Mouse (Mus musculus) adrenal gland, postnatal 36 days (tissue): ENCODE data around the gene Bcl3. TPM values are rescaled to one million over a fixed set of nuclear protein-coding genes. Genes with fewer than 3 reads are reported as not detected.

Source experiments
- DNase-seq, 2 experiments: peaks; one replicate each; pipeline ENCODE4 v3.0.0; 2021; ENCODE audit warnings: mixed read lengths in 1 of 2
- total RNA-seq, 2 experiments: library from RNA; stranded (reverse); gene quantifications; 2 replicates each; pipeline ENCODE4 v1.2.3; 2021

The Bcl3 gene
- total RNA-seq, 2 experiments from 2014 or later, result 19.5 to 51.0 TPM

DNA sequence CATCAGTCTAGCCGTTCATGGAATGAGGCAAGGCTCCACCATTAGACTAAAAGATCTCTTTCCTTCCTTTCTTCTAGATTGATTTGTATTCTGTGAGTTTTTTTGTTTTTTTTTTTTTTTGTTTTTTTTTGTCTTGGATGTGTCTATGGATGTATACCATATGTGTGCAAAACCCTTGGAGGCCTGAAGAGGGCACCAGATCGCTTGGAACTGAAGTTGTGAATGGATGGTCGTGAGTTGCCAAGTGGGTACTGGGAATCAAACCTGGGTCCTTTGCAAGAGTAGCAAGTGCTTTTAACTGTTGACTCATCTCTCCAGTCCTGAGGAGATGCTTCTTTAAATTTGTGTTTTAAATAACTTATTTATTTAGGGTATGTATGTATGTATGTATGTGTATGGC, 11.5 kb upstream of the Bcl3 start:
- DNase-seq, result no peak

DNA sequence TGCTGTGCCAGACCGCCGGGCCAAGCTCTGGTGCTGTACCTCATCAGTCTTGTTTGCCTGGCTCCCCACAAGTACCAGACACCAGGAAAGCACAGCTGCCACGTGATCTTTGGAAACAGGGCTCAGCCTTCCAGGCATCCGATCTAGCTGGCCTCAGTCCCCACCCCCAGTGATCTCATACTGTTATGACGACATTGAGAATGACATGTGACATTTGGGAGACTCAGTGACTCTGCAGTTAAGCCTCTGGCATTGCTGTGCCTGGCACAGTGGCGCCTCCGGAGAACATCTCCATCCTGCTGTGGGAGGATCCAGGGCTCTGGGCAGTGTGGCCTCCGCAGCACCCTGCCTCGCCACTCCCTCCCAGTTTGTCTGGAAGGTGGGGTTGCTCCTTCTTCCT, 9.3 kb upstream of the Bcl3 start:
- peak; percentile 61 to 75 for DNase-seq

DNA sequence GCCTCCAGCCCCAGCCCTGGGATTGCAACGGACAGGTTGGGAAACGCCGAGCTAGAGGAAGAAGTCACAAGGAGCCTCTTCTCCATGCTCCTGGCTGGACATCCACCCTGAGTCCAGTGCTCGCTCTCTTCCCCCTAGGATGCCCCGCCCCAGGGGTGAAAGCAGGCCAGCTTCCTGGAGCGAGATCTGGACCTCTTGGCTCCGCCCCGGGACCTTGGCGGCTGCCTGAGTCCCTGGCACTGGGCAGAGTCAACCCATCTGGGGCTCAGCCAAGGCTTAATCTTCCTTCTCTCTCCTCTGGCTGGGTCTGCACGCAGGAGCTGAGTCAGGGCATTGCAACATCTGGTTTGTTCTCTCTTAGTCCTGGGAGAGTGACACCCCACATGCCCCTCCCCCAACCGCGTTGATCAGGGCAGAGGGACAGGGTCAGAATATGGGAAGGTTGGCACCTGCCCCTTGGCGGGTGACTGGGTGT, 8.1 kb upstream of the Bcl3 start:
- DNase-seq, result peak; percentile 99

DNA sequence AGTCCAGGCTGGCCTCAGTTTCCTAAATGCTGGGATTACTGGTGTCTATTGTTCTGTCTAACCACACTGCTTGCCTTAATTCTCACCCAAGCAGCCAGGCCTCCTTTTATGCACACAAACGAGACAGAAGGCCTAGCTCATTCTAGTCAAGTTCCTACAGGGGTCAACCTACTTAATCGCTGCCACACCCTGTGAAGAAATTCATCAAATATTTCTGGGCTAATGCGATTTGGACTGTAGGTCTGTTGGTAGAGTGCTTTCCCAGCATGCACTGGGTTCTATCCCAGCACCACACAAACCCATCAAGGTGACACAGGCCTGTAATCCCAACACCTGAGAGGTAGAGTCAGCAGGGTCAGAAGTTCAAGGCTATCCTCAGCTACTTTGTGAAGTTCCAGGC, 7.1 kb upstream of the Bcl3 start:
- no peak for DNase-seq

DNA sequence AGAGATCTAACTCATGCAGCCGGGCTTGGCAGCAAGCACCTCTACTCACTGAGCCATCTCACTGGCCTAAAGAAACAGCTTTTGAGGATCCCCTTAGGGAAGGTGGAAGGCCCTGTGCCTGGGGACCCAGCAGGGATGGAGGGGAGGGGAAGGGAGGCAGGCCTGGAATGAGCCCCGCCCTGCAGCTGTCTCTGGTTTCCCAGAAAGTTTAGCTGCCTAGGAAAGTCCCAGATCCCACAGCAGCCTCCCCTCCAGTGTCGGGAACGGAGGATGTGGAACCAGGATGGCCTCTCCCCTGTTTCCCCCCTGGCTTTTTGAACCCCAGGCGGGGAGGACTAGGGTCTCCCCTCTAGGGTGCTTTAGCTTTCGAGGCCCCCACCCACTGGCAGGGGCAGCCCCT, 4.2 kb upstream of the Bcl3 start:
- DNase-seq, result no peak

DNA sequence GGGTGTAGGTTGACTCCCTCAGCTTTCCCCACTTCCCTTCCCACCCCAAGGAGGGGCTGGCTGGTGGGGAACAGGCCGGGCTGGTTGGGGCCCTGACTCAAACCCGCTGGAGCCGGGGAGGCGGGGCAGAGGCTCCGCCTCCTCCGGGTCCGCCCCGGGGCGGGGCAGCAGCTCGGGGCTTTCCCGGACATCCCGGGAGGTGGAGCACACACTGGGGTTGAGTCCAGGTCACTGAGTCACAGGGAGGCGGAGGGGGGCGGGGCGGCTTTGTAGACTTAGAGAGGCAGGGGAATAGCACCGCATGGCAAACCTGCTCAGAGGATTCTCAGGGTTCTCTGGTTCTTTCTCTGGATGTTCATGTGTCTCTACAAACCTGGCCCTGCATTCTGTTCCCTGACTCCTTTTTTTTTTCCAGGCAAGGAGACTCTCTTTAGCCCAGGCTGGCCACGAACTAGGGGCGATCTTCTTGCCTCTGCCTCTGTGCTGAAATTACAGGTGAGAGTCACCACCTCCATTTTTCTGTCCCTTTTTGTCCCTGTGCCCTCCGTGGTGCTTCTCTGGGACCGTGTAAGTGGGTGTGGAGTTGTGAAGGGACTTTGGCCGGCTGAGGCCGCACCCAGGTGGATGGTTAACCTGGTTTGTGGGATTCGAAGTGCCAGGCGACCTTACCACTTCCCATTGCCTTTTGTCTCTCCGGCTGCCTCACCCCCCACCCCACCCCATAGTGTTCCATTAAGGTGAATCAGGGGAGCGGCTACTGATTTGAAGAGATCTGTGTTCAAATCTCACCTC, 1.8 kb upstream of the Bcl3 start:
- peak; percentile 95 to 98 for DNase-seq

DNA sequence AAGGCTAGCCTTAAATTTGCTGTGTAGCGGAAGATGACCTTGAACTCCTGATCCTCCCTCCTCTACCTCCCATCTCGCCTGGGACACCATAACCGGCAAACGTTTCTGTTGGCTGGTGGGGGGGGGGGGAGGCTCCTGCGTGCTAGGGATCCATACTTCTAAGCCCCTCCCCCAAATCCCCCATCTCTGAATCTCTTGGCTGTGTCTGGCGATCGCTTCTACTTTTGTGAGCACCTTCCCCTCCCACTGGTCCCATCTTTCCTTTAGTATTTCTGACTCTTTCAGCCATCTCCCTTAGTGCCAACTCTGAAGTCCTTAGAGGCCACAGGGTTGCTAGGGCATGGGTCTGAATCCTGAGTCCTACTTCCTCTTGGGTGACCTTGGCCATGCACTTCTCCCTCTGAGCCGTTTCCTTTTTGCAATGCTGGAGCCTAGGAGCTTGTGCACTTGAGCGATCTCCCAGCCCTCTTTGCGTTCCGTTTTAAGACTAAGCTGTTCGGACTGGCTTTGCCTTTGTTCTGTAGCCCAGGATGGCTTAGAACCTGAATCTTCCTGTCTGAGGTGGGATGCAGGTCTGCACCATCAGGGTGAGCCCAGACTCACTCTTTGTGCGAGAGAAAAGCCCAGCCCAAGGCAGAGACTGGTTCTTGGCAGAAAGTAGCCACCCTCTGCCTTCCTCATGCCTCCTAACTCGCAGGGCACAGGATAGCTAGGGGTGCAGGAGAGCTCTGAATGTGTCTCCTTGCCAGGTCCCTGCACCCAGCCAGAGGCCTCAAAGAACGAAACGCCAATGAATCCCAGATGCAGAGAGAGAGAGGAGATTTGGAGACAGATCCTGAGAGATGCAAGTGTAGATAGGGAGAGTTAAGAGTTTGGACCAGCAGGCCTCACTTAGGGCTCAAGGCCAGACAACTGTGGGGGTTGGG, 949 bp upstream of the Bcl3 start:
- peak; percentile 34 to 52 for DNase-seq

DNA sequence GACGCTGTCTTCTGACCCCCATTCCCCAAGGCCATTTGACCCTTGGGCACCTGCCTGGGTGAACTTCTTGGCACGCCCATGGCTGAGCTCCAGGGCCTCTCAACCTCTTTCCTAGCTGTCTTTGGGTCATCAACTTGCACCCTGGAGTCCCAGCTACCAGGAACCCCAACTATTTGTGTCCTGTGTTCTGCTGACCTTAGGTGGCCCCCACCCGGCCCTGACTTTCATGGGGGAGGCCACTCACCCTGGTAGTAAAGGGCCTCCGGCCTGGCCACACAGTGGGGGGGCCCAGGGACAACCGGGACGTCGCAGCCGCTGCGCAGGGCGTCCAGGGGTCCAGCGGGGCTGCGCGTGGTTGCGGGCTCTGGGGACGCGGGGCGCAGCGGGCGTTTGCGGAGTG, 377 bp downstream of the Bcl3 start:
- peak; percentile 36 to 65 for DNase-seq

DNA sequence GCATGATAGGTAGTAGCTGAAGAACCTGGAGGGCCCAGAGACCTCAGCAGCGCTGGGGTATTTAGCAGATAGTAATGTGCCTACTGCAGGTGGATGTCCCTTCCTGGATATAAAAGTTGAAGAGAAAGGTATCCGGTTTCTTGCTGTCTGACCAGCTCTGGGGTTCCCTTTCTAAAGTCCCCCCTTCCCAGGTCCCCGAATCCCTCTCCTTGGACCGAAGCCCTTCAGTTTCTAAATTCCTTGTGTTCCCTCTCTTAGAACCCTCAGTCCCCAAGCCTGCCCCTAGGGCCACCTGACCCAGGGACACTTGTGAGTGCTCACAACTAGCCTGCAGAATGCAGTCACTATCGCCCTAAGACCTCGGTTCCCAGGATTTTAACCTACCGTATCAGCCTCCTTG, 937 bp downstream of the Bcl3 start:
- no peak for DNase-seq

DNA sequence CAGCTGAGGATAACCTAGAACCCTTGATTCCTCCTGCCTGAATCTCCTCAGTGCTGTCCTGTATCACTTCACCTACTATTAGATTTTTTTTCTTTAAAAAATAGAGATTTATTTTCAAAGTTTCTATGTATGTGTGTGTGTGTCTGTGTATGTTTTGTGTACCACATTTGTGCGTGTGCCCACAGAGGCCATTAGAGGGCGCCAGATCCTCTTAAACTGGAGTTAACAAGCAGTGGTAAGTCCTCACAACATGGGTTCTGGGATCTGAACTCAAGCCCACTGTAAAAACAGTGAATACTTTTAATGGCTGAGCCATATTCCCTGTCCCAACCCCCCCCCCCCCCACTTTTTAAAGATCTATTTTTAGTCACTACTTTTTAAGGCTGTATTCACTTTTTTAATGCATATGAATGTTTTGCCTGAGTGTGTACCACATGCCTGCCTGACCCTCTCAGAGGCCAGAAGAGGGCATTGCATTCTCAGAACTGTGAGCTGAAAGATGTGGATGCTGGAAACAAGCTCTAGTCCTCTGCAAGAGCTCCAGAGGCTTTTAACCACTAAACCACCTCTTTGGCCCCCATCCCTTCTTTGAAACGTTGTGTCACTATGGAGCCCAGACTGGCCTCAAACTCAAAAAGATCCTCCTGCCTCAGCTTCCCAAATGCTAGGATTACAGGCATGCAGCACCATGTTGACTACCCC, 2.1 kb downstream of the Bcl3 start:
- no peak for DNase-seq

DNA sequence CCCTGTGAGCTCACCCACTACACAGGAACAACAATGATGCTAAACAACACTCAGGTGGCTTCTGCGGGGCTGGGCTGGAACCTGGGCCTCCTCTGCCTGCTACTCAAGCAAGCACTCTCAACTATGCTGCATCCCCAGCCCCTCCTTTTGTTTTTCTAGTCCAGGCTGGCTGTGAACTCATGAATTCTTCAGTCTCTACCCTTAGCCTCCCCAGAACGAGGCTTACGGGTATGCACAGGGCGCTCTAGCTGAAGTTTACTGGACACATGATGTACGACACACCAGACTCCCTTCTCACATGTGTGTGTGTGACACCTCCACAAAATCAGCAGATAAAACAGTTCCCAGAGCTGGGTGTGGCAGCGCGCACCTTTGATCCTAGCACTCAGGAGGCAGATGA, 3.7 kb downstream of the Bcl3 start:
- no peak for DNase-seq

DNA sequence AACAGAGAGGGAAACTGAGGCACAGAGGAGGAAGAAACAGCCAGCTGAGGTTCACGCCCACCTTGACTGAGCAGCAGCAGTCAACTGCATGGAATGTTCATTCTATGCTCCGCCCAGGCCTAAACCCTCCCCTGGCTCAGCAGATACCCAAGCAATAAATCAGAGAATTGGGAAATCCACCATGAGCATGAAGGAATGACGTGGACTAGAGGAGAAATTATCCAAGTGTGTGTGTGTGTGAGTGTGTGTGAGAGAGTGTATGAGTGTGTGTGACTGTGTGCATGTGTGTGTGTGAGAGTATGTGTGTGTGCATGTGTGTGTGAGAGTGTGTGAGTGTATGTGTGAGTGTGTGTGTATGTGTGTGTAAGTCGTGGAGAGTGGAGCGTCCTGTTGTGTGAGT, 4.1 kb downstream of the Bcl3 start:
- DNase-seq, result peak; percentile 64 to 72

DNA sequence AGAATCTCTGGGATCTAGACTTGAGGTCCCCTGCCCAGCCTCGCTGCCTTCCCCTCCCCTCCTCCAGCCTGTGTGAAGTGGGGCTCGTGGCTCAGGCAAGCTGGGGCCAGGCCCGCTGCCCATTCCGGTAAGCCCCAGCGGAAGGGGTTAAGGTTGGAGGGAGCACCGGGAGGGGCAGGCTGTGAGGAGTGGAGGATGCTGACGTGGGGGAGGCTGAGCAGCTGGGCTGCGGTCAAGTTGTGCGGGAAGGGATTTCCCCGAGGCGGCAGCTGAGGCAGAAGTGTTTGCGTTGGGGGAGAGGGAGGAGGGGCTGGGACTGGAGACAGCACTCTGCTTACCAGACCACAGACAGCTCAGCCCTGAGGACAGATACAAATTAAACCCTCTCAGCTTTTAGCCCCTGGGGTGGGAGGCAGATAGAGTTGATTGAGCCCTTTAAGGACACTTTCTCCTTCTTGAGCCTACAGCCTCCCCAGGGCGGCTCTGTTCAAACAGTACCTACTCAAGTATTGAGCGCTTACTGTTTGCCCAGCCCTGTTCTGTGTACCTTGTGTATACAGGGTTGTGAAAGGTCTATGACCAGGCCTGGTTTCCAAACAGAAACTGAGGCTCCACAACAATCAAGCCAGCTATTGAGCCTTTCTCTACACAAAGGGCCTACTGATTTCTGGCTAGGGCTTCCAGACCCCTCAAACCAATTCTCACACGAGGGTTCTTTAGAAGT, 5.0 kb downstream of the Bcl3 start:
- DNase-seq, result peak; percentile 28 to 68

DNA sequence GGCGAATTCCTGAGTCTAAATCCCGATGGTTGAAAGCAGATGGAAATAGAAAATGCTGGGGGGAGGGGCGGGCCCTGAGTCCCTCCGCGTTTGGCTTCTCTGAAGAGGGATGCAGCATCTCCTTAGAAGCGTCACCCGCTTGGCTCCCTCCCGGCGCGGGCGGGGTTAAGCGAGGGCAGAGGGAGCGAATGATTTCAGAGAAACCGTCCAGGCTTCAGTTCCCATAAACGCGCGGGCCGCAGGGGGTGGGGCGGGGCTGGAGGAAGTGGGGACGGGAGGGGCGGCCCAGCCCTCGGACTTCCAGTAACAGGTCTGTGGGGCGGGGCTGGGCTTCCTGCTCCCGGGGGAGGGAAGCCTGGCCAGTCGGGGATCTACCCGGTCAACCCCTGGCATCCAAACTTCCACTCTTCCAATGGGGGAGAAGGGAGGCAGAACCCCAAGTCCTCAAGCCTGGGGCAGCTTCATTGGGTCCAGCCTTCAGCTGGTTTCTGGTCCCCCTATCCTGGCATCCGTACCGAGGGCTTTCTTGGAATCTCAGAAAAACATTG, 6.3 kb downstream of the Bcl3 start:
- DNase-seq, result peak; percentile 90 to 95

DNA sequence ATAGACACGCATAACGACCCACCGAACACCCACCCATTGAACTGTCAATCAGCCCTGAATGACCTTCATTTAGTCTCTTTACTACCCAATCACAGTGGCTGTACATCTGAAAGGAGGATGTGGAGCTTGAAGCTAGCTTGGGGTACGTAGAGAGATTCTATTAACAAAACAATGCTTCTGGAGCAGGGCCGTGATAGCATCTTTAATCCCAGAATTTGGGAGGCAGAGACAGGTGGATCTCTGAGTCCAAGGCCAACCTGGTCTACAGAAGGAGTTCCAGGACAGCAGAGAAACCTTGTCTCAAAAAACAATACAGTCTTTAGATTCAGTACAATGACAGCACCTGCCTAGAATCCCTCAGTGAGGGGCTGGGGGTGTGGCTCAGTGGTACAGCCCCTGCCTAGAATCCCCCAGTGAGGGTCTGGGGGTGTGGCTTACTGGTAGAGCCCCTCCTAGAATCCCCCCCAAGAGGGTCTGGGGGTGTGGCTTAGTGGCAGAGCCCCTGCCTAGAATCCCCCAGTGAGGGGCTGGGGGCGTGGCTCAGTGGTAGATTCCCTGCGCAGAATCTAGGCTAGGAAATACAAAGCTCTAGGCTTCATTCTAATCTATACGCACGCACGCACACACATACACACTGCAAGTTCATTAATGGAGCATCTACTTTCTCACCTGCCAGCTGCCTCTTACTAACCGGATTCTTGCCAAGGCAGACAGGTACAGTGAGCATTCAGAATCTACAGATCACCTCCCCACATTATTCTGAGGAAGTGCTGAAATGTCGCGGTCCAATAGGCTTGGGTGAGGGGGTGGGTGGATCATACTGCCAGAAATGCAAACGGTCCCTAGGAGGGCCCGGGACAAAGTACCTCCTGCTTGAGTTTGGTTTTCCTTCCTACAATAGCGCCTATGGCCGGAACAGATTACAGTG, 7.0 kb downstream of the Bcl3 start:
- DNase-seq, result no peak

DNA sequence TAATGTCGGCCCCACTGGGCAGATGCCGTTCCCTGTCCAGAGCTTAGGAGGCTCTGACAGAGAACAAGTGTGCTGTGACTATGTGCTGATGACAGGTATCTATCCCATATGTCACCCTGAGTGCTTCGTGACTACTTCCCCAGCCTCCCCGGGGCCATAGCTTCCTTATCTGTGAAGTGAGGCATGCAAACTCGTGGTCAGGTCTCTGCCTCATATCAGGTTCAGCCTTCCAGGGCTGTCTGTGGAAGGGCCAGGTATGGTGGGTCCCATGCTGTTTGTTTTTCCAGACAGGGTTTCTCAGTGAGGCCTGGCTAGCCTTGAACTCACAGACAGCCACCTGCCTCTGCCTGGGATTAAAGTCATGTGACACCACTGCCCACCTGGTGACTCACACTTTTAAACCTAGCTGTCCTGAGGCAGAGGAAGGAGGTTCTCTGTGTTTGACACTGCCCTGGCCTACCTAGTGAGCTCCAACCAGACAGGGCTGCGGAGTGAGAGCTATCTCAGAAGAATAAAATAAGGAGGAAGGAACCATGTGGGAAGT, 8.9 kb downstream of the Bcl3 start:
- DNase-seq, result no peak

DNA sequence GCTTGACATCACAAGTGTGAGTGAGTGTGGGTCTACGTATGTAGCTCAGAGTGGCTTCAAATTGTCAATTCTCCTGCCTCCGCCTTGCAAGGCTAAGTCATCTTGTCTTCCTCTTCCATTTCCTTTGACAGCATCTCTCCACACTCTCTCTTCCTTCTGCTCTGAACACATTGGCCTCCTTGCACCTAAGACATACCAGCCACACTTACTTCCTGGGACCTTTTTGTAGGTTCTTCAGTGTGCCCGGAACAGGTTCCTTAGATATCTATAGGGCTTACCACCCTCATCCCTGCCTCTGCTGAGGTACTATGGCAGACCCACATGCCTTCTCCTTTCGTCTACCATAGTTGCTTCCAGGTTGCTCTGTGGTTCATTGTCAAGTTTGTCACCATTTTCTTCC, 9.4 kb downstream of the Bcl3 start:
- DNase-seq, result no peak

DNA sequence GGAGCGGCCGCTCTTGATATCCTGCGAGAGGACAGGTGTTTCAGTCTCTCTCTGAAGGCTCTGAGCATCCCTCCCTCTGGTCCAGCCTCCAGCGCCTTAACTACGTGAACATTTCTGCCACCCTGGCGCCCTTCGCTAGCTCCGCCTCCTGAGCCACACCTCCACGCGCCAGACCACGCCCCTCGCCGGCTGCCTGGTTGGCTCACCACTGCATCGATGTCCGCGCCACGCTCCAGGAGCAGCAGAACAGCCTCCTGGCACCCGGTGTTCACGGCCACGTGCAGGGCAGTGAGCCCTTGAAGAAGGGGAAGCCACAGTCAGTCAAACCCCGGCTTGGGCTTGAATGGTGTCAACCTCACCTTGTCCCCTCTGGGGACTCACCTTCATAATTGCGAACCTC, 11.5 kb downstream of the Bcl3 start:
- DNase-seq, result peak in 1 of 2 experiments; percentile 57

DNA sequence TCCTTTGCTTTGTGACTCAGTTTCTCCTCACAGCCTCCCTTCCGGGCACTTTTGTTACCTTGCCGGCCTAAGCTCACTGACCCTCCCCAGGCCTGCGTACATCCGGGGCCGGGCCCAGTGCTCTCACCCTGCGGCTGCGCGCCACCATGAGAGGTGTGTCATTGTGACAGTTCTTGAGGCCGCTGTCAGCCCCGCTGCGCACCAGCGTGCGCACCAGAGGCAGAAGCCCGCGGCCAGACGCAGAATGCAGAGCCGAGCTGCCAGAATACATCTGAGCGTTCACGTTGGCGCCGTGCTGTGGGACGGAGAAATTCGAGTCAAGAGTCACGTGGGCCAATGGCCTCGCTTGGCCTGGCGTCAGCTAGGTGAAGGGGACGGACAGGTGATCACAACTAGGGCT, 13.2 kb downstream of the Bcl3 start:
- peak; percentile 58 to 62 for DNase-seq

DNA sequence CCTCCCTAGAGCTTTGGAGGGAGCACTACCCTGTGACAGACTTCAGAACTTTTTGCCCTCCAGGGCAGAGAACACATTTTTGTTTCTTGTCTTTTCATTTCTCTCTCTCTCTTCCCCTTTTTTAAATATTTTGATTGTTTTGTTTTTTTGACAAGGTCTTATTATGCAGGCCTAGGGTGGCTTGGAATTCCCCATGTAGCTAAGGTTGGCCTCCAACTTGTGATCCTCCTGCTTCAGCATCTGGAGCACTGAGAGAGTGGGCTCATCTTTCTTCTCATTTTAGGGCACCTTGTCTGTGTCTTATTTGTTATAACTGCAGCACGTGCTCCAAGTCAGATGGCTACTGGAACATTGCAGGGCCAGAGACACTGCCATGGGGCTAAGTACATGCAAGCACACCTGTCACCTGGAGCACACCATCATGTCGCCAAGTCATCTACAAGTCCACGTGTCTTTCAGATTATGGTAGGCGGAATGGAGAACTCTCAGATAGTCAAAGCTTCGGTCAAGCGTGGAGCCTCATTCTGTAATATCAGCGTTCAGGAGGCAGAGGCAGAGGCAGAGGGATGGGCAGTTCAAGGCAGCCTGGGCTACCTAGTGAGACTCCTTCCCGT, 16.1 kb downstream of the Bcl3 start:
- no peak for DNase-seq
